Mouse (Mus musculus): ENCODE measurements around the gene Lyar. TPM values are rescaled to one million over a fixed set of nuclear protein-coding genes. Genes with fewer than 3 reads are reported as not detected.

Lyar gene
- total and polyA plus RNA-seq, 3 experiments = 134 to 314 (median 195) TPM

- H3K79me2 ChIP-seq (replicated peaks; ENCODE audit: control insufficient read depth, extremely low read depth, insufficient read depth, poor library complexity, severe bottlenecking) = no peaks in the 10 kb centered on the region
- no peak for TF ChIP-seq CHD2 (IDR thresholded peaks at IDR 0.05; ENCODE audit: low read length)
- no peak for TF ChIP-seq GABPA (IDR thresholded peaks at IDR 0.05; ENCODE audit: insufficient replicate concordance, low read depth, low read length)
- TF ChIP-seq BHLHE40 (IDR thresholded peaks at IDR 0.05; ENCODE audit: low read depth, low read length) = no peak
- no peak for TF ChIP-seq MYC (IDR thresholded peaks at IDR 0.05; ENCODE audit: low read depth, low read length)
- no peak for TF ChIP-seq ZMIZ1 (IDR thresholded peaks at IDR 0.05; ENCODE audit: low read depth, low read length)
- TF ChIP-seq MAZ (IDR thresholded peaks at IDR 0.05; ENCODE audit: low read depth, low read length) = no peak
- no peak for TF ChIP-seq E2F4 (IDR thresholded peaks at IDR 0.05; ENCODE audit: insufficient replicate concordance, low read depth, low read length)
- no peak overlapping the region for H3K27ac ChIP-seq (ENCODE audit: insufficient read depth, low read depth)
- no peaks in the 10 kb centered on the region for H3K4me1 ChIP-seq (ENCODE audit: control insufficient read depth in 1 of 2, insufficient read depth in 2 of 2)
- H3K4me2 ChIP-seq (ENCODE audit: insufficient read depth, low read depth, poor library complexity, severe bottlenecking) = no peak overlapping the region
- peaks cover 42% of the 10 kb centered on the region for H3K27me3 ChIP-seq (replicated peaks)
- dilution Hi-C loops (cut with MboI; ENCODE audit: extremely low pct_ligation_motif_present, extremely low pct_unique_long_range_greater_than_20kb, low sequenced_read_pairs) = no loop called here
- H3K36me3 ChIP-seq (replicated peaks in 1 of 2; ENCODE audit: control insufficient read depth in 1 of 2, insufficient read depth in 1 of 2, low read length in 1 of 2) = no peaks in the 10 kb centered on the region
- peaks cover 8% of the 10 kb centered on the region for H3K9me3 ChIP-seq (replicated peaks; ENCODE audit: low read length)
- no peak overlapping the region for H3K4me3 ChIP-seq (replicated peaks in 1 of 3; ENCODE audit: low read depth in 2 of 3, low read length in 2 of 3, poor library complexity in 1 of 3)
- H3K9ac ChIP-seq (ENCODE audit: insufficient read depth, low read depth) = no peak overlapping the region
- no peak for DNase-seq (ENCODE audit: extremely low read depth)
- in situ Hi-C loops (cut with MboI; ENCODE audit: low pct_ligation_motif_present, low pct_unique_long_range_greater_than_20kb, low sequenced_read_pairs) = no loop called here
These were observed 35.5 kb upstream of the Lyar start for GRCm38 (mm10) chr5:38184688-38185285.

- in situ Hi-C loops (cut with MboI; ENCODE audit: low pct_ligation_motif_present, low pct_unique_long_range_greater_than_20kb, low sequenced_read_pairs) (no loop called here), dilution Hi-C loops (cut with MboI; ENCODE audit: extremely low pct_ligation_motif_present, extremely low pct_unique_long_range_greater_than_20kb, low sequenced_read_pairs) (no loop called here)
- DNase-seq (ENCODE audit: extremely low read depth) = no peak
- H3K9me3 ChIP-seq (replicated peaks; ENCODE audit: low read length) = peaks cover 11% of the 10 kb centered on the region
- H3K79me2 ChIP-seq (replicated peaks; ENCODE audit: control insufficient read depth, extremely low read depth, insufficient read depth, poor library complexity, severe bottlenecking) = no peaks in the 10 kb centered on the region
- H3K27me3 ChIP-seq (replicated peaks) = peaks cover 48% of the 10 kb centered on the region
- no peak overlapping the region for H3K27ac ChIP-seq (ENCODE audit: insufficient read depth, low read depth)
- H3K4me1 ChIP-seq (ENCODE audit: control insufficient read depth in 1 of 2, insufficient read depth in 2 of 2) = no peaks in the 10 kb centered on the region
- H3K4me2 ChIP-seq (ENCODE audit: insufficient read depth, low read depth, poor library complexity, severe bottlenecking) = no peak overlapping the region
- H3K9ac ChIP-seq (ENCODE audit: insufficient read depth, low read depth) = no peak overlapping the region
- no peaks in the 10 kb centered on the region for H3K36me3 ChIP-seq (replicated peaks in 1 of 2; ENCODE audit: control insufficient read depth in 1 of 2, insufficient read depth in 1 of 2, low read length in 1 of 2)
- H3K4me3 ChIP-seq (replicated peaks in 1 of 3; ENCODE audit: low read depth in 2 of 3, low read length in 2 of 3, poor library complexity in 1 of 3) = no peak overlapping the region
- TF ChIP-seq MXI1 (IDR thresholded peaks at IDR 0.05; ENCODE audit: low read depth, low read length) (no peak), MAX (IDR thresholded peaks at IDR 0.05; ENCODE audit: low read length) (no peak), NELFE (IDR thresholded peaks at IDR 0.05; ENCODE audit: low read depth, low read length) (no peak), MYC (IDR thresholded peaks at IDR 0.05; ENCODE audit: low read depth, low read length) (no peak), MEF2A (IDR thresholded peaks at IDR 0.05; ENCODE audit: borderline replicate concordance, low read depth, low read length) (no peak), TCF12 (IDR thresholded peaks at IDR 0.05; ENCODE audit: low read depth, low read length) (no peak), RAD21 (IDR thresholded peaks at IDR 0.05; ENCODE audit: low read depth, low read length) (no peak), BHLHE40 (IDR thresholded peaks at IDR 0.05; ENCODE audit: low read depth, low read length) (no peak), ELF1 (IDR thresholded peaks at IDR 0.05; ENCODE audit: low read depth, low read length) (no peak), CHD1 (IDR thresholded peaks at IDR 0.05; ENCODE audit: low read depth, low read length) (no peak), USF1 (IDR thresholded peaks at IDR 0.05; ENCODE audit: low read depth, low read length) (no peak)
These were observed 33.3 kb upstream of the Lyar start for GRCm38 (mm10) chr5:38187006-38187405.

Data from CH12.LX (cell line).